Mouse (Mus musculus) hindbrain, postnatal 0 days (tissue): ENCODE measurements around the gene Gm20388. TPM values are rescaled to one million over a fixed set of nuclear protein-coding genes. Genes with fewer than 3 reads are reported as not detected.
A peak's percentile ranks its signal among the peaks of the same experiment; 100 is the strongest.

Experiments used
- ATAC-seq: fragments of 200-750 bp; cut with Nextera tagmentation; 2 replicates; pipeline ENCODE4 v1.8.0; 2017; ENCODE audit warnings: mild to moderate bottlenecking, moderate TSS enrichment, moderate library complexity
- DNase-seq: peaks from one replicate; pipeline ENCODE4 v3.0.0-alpha.2; 2015; ENCODE audit warnings: low spot score
- H3K27ac ChIP-seq: fragments of 300-500 bp; sonication (generic); 2 replicates; pipeline ENCODE4 v1.5.1; 2014; ENCODE audit warnings: mild to moderate bottlenecking
- H3K27me3 ChIP-seq: fragments of 300-500 bp; sonication (generic); 2 replicates; pipeline ENCODE4 v1.6.1; 2014; ENCODE audit warnings: low read length, mixed read lengths; ENCODE audit not compliant: insufficient read depth
- H3K36me3 ChIP-seq: fragments of 300-500 bp; sonication (generic); 2 replicates; pipeline ENCODE4 v1.6.1; 2014; ENCODE audit warnings: low read length, mixed read lengths; ENCODE audit not compliant: insufficient read depth
- H3K4me1 ChIP-seq: fragments of 300-500 bp; sonication (generic); 2 replicates; pipeline ENCODE4 v1.6.1; 2014; ENCODE audit warnings: antibody characterized with exemption, low read length, mixed read lengths; ENCODE audit not compliant: insufficient read depth
- H3K4me2 ChIP-seq: fragments of 300-500 bp; sonication (generic); 2 replicates; pipeline ENCODE4 v1.6.1; 2014; ENCODE audit warnings: low read depth, mild to moderate bottlenecking, low read length, moderate library complexity, mixed read lengths
- H3K4me3 ChIP-seq: fragments of 300-500 bp; sonication (generic); 2 replicates; pipeline ENCODE4 v1.5.1; 2014; ENCODE audit warnings: low read length
- H3K9ac ChIP-seq: fragments of 300-500 bp; sonication (generic); replicated peaks from 2 replicates; pipeline ENCODE4 v1.6.1; 2014; ENCODE audit warnings: mild to moderate bottlenecking, low read length, moderate library complexity, mixed read lengths
- H3K9me3 ChIP-seq: fragments of 300-500 bp; sonication (generic); 2 replicates; pipeline ENCODE4 v1.6.1; 2016; ENCODE audit warnings: low read length, mixed read lengths
- CTCF ChIP-seq: IDR thresholded peaks from 2 replicates; pipeline ENCODE4 v1.5.1; 2016; ENCODE audit warnings: antibody characterized with exemption, control low read depth, low read depth
- WGBS: fragments of 180-500 bp; shearing (Covaris S2); extraction: QIAGEN DNeasy Blood & Tissue Kit; methylation state at CpG from one replicate; pipeline ENCODE4 v1.1.7; 2014; 5-methylcytosine and 5-hydroxymethylcytosine counted together
- polyA plus RNA-seq: library from polyadenylated mRNA; unstranded; fragments of >200 nt; fragmentation: Nextera tagmentation; extraction: Ambion mirVana; gene quantifications from 2 replicates; pipeline ENCODE4 v1.2.1, GENCODE M21; 2015
- total RNA-seq: library from RNA; depleted of rRNA; stranded (reverse); fragments of >200 nt; gene quantifications from 2 replicates; pipeline ENCODE4 v1.2.3, GENCODE M21; 2014

The Gm20388 gene
- total and polyA plus RNA-seq, 2 experiments from 2014 or later: 71.3 TPM; not detected in 1

DNA sequence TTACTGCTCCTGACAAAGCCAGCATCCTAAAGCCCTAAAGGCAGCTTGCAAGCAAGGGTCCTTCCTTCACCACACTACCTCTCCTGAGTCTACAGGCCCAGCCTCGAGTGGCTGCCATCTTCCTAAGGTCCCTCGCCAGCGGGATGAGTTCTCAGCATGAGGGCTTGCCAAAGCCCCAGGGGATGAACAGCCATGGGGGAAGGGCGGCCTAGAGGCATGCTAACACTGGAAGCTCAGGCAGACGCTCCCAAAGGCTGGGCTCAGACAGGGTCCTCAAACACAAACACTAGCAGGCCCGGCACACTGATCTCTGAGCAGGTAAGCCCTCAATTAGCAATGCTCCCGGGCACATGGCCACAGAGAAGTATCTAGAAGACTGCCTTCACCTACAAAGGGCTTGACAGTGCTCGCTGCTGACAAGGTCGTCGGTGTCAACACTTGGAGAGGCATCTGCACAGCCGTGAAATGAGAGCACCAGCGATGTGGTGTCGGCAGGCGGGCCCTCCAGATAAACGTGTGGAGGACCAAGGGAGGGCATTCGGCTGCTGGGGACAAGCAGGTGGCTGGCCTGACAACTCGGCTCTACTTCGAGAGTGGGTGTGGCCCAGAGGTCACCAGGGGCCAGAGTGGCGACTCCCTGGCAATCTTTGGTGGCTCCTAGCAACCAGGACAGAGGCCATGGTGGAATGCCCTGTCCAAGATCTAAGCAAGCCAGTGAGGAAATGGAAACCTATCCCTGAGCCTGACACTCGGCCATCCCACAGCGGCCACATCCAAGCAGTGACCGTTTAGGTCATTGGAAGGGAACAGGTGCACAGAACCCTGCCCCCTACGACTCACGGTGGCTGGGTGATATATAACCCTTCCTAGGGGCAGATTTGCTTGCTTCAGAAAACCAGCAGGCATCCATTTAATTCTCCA is 1640.7 kb downstream of the Gm20388 start:
- Histone ChIP-seq H3K9ac (no peak overlapping the region), H3K36me3 (peaks cover 47% of the 10 kb centered on the region), H3K4me3 (no peak overlapping the region), H3K4me2 (no peak overlapping the region), H3K4me1 (0 out of 2 replicates have a peak, but pooled peaks cover 2% of the 10 kb centered on the region), H3K27me3 (no peaks in the 10 kb centered on the region), H3K27ac (no peak overlapping the region), H3K9me3 (no peaks in the 10 kb centered on the region)
- TF ChIP-seq CTCF: no peak
- ATAC-seq: no peak
- WGBS: 53% methylated on average over 24 of the region's 24 CpGs
- DNase-seq: no peak

DNA sequence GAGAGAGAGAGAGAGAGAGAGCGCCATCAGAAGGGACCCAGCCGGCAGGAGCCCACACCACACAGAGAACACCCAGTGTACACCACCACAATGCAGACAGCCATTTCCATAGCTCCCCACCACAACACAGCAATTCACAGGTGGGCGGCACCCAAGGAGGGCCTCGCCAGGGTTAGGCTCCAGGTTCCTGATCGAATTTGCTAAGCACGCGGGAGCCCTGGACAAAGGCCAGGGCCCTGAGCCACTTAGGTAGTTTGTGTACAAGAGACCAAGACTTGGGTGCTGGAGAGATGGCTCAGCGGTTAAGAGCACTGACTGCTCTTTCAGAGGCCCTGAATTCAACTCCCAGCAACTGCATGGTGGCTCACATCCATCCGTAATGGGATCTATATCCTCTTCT is 1641.9 kb downstream of the Gm20388 start:
- Histone ChIP-seq H3K9ac (no peak overlapping the region), H3K4me2 (no peak overlapping the region), H3K4me1 (no peaks in the 10 kb centered on the region), H3K9me3 (no peaks in the 10 kb centered on the region), H3K4me3 (no peak overlapping the region), H3K27ac (no peak overlapping the region), H3K27me3 (no peaks in the 10 kb centered on the region), H3K36me3 (peaks cover 47% of the 10 kb centered on the region)
- ATAC-seq (no peak), DNase-seq (no peak)
- no peak for TF ChIP-seq CTCF
- 90% methylated on average over 9 of the region's 9 CpGs for WGBS

DNA sequence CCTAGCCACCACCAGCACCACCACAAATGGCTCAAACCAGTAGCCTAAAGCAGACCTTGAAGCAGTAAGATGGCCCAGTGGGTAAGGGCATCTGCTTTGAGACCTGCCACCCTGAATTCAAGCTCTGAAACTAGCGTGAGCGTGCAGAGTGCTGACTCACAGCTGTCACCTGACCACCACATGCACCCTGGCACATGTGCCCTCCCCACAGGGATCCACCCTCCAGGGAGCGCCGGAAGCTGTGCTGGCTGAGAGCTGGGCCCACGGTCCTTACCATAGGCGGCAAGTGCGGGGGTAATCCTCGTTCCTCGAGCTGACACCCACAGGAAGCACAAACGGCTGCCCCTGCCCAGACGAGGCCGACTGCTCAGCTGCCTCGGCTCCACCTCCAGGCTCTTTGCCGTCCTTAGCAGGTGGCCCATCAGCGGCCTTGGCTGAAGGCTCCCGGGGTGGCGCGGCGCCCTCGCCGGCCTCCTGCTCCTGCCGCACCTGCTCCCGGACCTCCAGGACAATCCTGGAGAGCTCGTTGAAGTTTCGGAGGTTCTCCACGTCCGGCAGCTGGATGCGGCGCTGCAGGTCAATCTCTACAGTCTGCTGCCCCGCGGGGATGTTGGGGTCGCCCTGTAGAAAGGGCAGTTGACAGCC is 1643.3 kb downstream of the Gm20388 start:
- H3K9me3 ChIP-seq: no peaks in the 10 kb centered on the region
- no peak overlapping the region for H3K27ac ChIP-seq
- no peak overlapping the region for H3K4me3 ChIP-seq
- no peak for TF ChIP-seq CTCF
- no peak overlapping the region for H3K4me2 ChIP-seq
- ATAC-seq: no peak
- DNase-seq: no peak
- H3K9ac ChIP-seq: no peak overlapping the region
- WGBS: 95% methylated on average over 32 of the region's 32 CpGs
- peaks cover 47% of the 10 kb centered on the region for H3K36me3 ChIP-seq
- no peaks in the 10 kb centered on the region for H3K4me1 ChIP-seq
- H3K27me3 ChIP-seq: no peaks in the 10 kb centered on the region

DNA sequence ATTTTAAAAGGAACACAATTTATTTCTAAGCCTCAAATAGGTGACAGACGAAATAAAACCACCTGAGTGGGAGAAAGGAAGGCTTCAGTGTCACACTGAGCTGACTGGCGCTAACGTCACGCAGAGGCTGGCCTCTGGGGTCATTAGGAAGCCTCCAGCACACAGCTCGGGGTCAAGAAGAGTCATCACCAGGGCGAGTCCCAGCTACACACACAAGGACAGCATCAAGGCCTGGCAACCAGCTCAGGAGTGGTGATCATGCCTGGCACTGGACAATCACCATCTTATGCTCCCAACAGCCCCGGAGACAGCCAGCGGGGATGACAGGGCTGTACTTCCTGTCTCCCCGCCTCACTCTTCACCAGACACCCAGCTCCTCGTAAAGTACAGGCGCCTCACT is 1647.1 kb downstream of the Gm20388 start:
- 86% methylated on average over 11 of the region's 11 CpGs for WGBS
- Histone ChIP-seq H3K4me2 (no peak overlapping the region), H3K9ac (no peak overlapping the region), H3K27ac (no peak overlapping the region), H3K36me3 (peaks cover 39% of the 10 kb centered on the region), H3K9me3 (no peaks in the 10 kb centered on the region), H3K4me3 (no peak overlapping the region), H3K4me1 (no peaks in the 10 kb centered on the region), H3K27me3 (no peaks in the 10 kb centered on the region)
- TF ChIP-seq CTCF: no peak
- DNase-seq (no peak), ATAC-seq (no peak)

DNA sequence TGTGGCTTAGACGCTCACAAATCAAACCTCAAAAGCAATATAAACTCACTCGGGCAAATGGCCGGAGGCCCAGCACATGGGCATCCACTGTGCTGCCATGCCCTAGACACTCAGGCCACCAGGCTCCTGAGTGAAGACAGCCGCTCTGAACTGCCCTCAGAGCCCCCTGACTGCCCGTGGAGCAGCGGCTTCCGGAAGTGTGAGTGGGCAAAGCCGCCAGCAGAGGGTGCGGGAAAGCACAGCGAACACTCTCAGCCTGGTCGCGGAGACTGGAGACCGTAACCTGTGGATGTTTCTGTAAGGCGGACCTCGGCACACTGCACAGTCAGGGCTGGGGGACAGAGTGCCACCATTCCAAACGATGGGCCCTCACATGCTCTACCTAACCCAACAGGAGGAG is 1647.9 kb downstream of the Gm20388 start:
- Histone ChIP-seq H3K27me3 (no peaks in the 10 kb centered on the region), H3K4me2 (no peak overlapping the region), H3K9me3 (no peaks in the 10 kb centered on the region), H3K36me3 (peaks cover 31% of the 10 kb centered on the region), H3K4me1 (no peaks in the 10 kb centered on the region), H3K9ac (no peak overlapping the region), H3K27ac (no peak overlapping the region), H3K4me3 (no peak overlapping the region)
- peak; percentile 19; the same call in 1 of the 2 replicates for TF ChIP-seq CTCF
- ATAC-seq (no peak), DNase-seq (no peak)
- 91% methylated on average over 16 of the region's 16 CpGs for WGBS

DNA sequence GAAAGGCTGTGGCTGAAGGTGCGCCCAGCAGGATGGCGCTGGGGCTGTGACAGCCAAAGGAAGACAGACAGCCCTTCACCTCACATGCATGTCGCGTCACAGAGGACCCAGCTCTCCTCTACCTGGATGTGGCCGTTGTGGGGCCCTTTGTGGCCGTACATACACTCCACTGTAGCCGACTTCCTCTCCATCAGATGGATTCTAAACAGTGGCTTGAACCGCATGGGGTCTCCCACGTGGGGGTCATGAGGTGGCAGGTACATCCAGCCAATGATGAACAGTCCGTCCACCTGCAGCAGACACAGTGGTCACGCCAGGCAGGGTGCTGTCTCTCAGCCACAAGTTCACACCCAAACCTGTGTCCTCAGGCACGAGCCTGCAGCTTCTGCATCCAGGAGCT is 1649.2 kb downstream of the Gm20388 start:
- no peak overlapping the region for H3K27ac ChIP-seq
- WGBS: 91% methylated on average over 12 of the region's 12 CpGs
- no peak overlapping the region for H3K9ac ChIP-seq
- no peaks in the 10 kb centered on the region for H3K9me3 ChIP-seq
- no peaks in the 10 kb centered on the region for H3K4me1 ChIP-seq
- DNase-seq: no peak
- H3K4me3 ChIP-seq: no peak overlapping the region
- no peaks in the 10 kb centered on the region for H3K27me3 ChIP-seq
- H3K4me2 ChIP-seq: no peak overlapping the region
- no peak for ATAC-seq
- no peak for TF ChIP-seq CTCF
- peaks cover 19% of the 10 kb centered on the region for H3K36me3 ChIP-seq
